Comparison of ENCODE assay signal across 15 mouse cellular contexts in genomic region chr6:120620193-120620592, GRCm38 (mm10).
"Had no signal": no experiment of that assay in that cellular context is flagged by ENCODE, and none has a peak within 500 bp of the region (broad histone marks: within the 10 kb centered on the region; RNA-seq: fewer than 3 reads in every experiment).

No protein-coding gene starts in this region.

- ATAC-seq: intestine, embryonic 16.5 days had no signal

- H3K36me3 ChIP-seq: kidney, embryonic 15.5 days; limb, embryonic 10.5 days; midbrain, embryonic 10.5 days; neural tube, embryonic 15.5 days; stomach, embryonic 15.5 days had no signal

- H3K9ac ChIP-seq: kidney, embryonic 15.5 days; neural tube, embryonic 15.5 days; stomach, embryonic 15.5 days had no signal

- DNase-seq: kidney, adult 2 months; kidney, postnatal 25 days; lung, adult 18-20 months; midbrain, embryonic 14.5 days; spleen, adult 18-20 months; thymus, adult 2 months; thymus, postnatal 25 days had no signal

- H3K9me3 ChIP-seq: kidney, embryonic 15.5 days; limb, embryonic 10.5 days; midbrain, embryonic 10.5 days; neural tube, embryonic 15.5 days; stomach, embryonic 15.5 days had no signal

- H3K4me2 ChIP-seq: kidney, embryonic 15.5 days; neural tube, embryonic 15.5 days; stomach, embryonic 15.5 days had no signal

- H3K4me3 ChIP-seq: kidney, embryonic 15.5 days; left cerebral cortex, adult 2 months; limb, embryonic 10.5 days; midbrain, embryonic 10.5 days; myocyte; neural tube, embryonic 15.5 days; stomach, embryonic 15.5 days had no signal

- H3K27me3 ChIP-seq: kidney, embryonic 15.5 days; neural tube, embryonic 15.5 days; stomach, embryonic 15.5 days had no signal

- H3K27ac ChIP-seq: kidney, embryonic 15.5 days; left cerebral cortex, adult 2 months; limb, embryonic 10.5 days; midbrain, embryonic 10.5 days; neural tube, embryonic 15.5 days; stomach, embryonic 15.5 days had no signal

- H3K4me1 ChIP-seq: limb, embryonic 10.5 days; neural tube, embryonic 15.5 days; stomach, embryonic 15.5 days had no signal
